Comparison of ENCODE assay signal across 8 mouse cellular contexts in genomic region chr7:97842806-97843570, GRCm38 (mm10). TPM values are rescaled to one million over a fixed set of nuclear protein-coding genes. Genes with fewer than 3 reads are reported as not detected.
DNase-seq lines count a peak whose midpoint lies in the region; ATAC-seq lines count a peak whose summit lies in the region.

No protein-coding gene starts in this region.

- peak overlapping the region; percentile 58 for H3K4me3 ChIP-seq in hindbrain, embryonic 10.5 days
- H3K4me3 ChIP-seq in lung, embryonic 16.5 days (ENCODE audit: low read length), result peak overlapping the region; percentile 51

- peak; percentile 98 for ATAC-seq in lung, embryonic 16.5 days (ENCODE audit: low read depth)

- peak overlapping the region; percentile 54 for H3K4me2 ChIP-seq in lung, embryonic 16.5 days (ENCODE audit: low read depth, low read length)

- WGBS in hindbrain, embryonic 10.5 days, result 7% methylated on average over 22 of the region's 22 CpGs
- 4% methylated on average over 22 of the region's 22 CpGs for WGBS in lung, embryonic 16.5 days

- 0 out of 2 replicates have a peak, but pooled peaks cover under 1% of the 10 kb centered on the region for H3K36me3 ChIP-seq in hindbrain, embryonic 10.5 days
- no peaks in the 10 kb centered on the region for H3K36me3 ChIP-seq in lung, embryonic 16.5 days (ENCODE audit: control insufficient read depth, insufficient read depth, low read length)

- H3K4me1 ChIP-seq in hindbrain, embryonic 10.5 days (replicated peaks), result peaks cover 29% of the 10 kb centered on the region
- peaks cover 3% of the 10 kb centered on the region; the same call in 1 of the 2 replicates for H3K4me1 ChIP-seq in lung, embryonic 16.5 days (replicated peaks; ENCODE audit: control insufficient read depth, insufficient read depth, low read length)

- H3K27ac ChIP-seq in hindbrain, embryonic 10.5 days, result peak overlapping the region; percentile 86
- H3K27ac ChIP-seq in lung, embryonic 16.5 days (ENCODE audit: low read length), result 0 out of 2 replicates have a peak overlapping the region, but pooled peaks have one; percentile 30

- no peaks in the 10 kb centered on the region for H3K9me3 ChIP-seq in hindbrain, embryonic 10.5 days
- H3K9me3 ChIP-seq in lung, embryonic 16.5 days (ENCODE audit: control insufficient read depth, low read length), result no peaks in the 10 kb centered on the region

- peak; percentile 93 for DNase-seq in Muller cell, postnatal 12 days (ENCODE audit: inconsistent ontology term)
- peak; percentile 93 for DNase-seq in cerebellum, adult 9-11 months
- DNase-seq in frontal cortex, adult 2 months (ENCODE audit: extremely low spot score in 1 of 2, low spot score in 1 of 2), result peak; percentile 71 to 90
- peak; percentile 82 for DNase-seq in hindbrain, embryonic 10.5 days (ENCODE audit: low spot score)
- peak; percentile 89 for DNase-seq in layer of hippocampus, adult 9-11 months
- peak; percentile 24 for DNase-seq in ovary, postnatal 10 days (ENCODE audit: low spot score)
- peak; percentile 91 for DNase-seq in thymus, postnatal 0 days (ENCODE audit: low spot score)

- no peaks in the 10 kb centered on the region for H3K27me3 ChIP-seq in hindbrain, embryonic 10.5 days (ENCODE audit: insufficient read depth, poor library complexity, severe bottlenecking)
- no peaks in the 10 kb centered on the region for H3K27me3 ChIP-seq in lung, embryonic 16.5 days (ENCODE audit: control insufficient read depth, insufficient read depth, low read depth, low read length)

- peak overlapping the region; percentile 68 for H3K9ac ChIP-seq in lung, embryonic 16.5 days (ENCODE audit: low read length)

RNA-seq across cellular contexts. Expression of gene Pak1, which starts 54.6 kb away (rescaled TPM):
- polyA plus RNA-seq in frontal cortex, adult 2 months (2012; rRNA removed), result 292 and 335 TPM in 2 replicates
- 58.8 and 90.7 TPM in 2 replicates for polyA plus RNA-seq in hindbrain, embryonic 10.5 days (2016; fragmentation: Nextera tagmentation; extraction: Ambion mirVana)
- polyA plus RNA-seq in lung, embryonic 16.5 days (2015; fragmentation: Nextera tagmentation; extraction: Ambion mirVana), result 15.1 and 15.4 TPM in 2 replicates
- 17.2 and 23.6 TPM in 2 replicates for polyA plus RNA-seq in thymus, postnatal 0 days (2015; fragmentation: Nextera tagmentation; extraction: Ambion mirVana)

Comparison
In these comparisons a context has a peak if more than half of its experiments do, and no peak if none do; other contexts are left out.
1. Peak in every context shown above with its lines: DNase-seq, ATAC-seq, H3K4me3 ChIP-seq and H3K27ac ChIP-seq.
2. DNase-seq: peak in every context shown above with its lines; median percentile 93 in Muller cell, postnatal 12 days; 93 in cerebellum, adult 9-11 months; 91 in thymus, postnatal 0 days; 89 in layer of hippocampus, adult 9-11 months; 82 in hindbrain, embryonic 10.5 days; 80 in frontal cortex, adult 2 months; 24 in ovary, postnatal 10 days.